Mouse (Mus musculus): ENCODE measurements around the gene Slc17a7.

The Slc17a7 gene

GRCm38 (mm10) chr7:45163735-45164490 is at the start of gene Slc17a7:
Gene Slc17a7, plus strand, starts transcription at chr7:45163949.
- in situ Hi-C loops (cut with MboI; ENCODE audit: unreplicated experiment in 2 of 2): no loop called here

GRCm38 (mm10) chr7:45117566-45117965 is 46.2 kb upstream of the Slc17a7 start:
- in situ Hi-C loops (cut with MboI; ENCODE audit: unreplicated experiment in 2 of 2): no loop called here

GRCm38 (mm10) chr7:45118336-45118735 is 45.4 kb upstream of the Slc17a7 start:
- in situ Hi-C loops (cut with MboI; ENCODE audit: unreplicated experiment in 2 of 2): no loop called here

GRCm38 (mm10) chr7:45119780-45120709 is 43.7 kb upstream of the Slc17a7 start:
- in situ Hi-C loops (cut with MboI; ENCODE audit: unreplicated experiment in 2 of 2): loop anchor here in 1 of 2 experiments (10.0 kb wide), 1 partner anchor 595 kb away; the partner anchor contains the start of genes Rpl18 and Sphk2

- in situ Hi-C loops (cut with MboI; ENCODE audit: unreplicated experiment in 2 of 2): loop anchor here in 1 of 2 experiments (10.0 kb wide), 1 partner anchor 593 kb away; the partner anchor contains the start of genes Rpl18 and Sphk2
These were observed 42.3 kb upstream of the Slc17a7 start for GRCm38 (mm10) chr7:45121404-45121803.

- in situ Hi-C loops (cut with MboI; ENCODE audit: unreplicated experiment in 2 of 2): loop anchor here in 1 of 2 experiments (10.0 kb wide), 1 partner anchor 593 kb away; the partner anchor contains the start of genes Rpl18 and Sphk2
These were observed 41.8 kb upstream of the Slc17a7 start for GRCm38 (mm10) chr7:45121966-45122365.

GRCm38 (mm10) chr7:45122561-45123185 is 41.1 kb upstream of the Slc17a7 start:
- in situ Hi-C loops (cut with MboI; ENCODE audit: unreplicated experiment in 2 of 2): loop anchor here in 1 of 2 experiments (10.0 kb wide), 1 partner anchor 592 kb away; the partner anchor contains the start of genes Rpl18 and Sphk2

- in situ Hi-C loops (cut with MboI; ENCODE audit: unreplicated experiment in 2 of 2): loop anchor here in 1 of 2 experiments (10.0 kb wide), 1 partner anchor 592 kb away; the partner anchor contains the start of genes Rpl18 and Sphk2
These were observed 40.6 kb upstream of the Slc17a7 start for GRCm38 (mm10) chr7:45123186-45123570.

GRCm38 (mm10) chr7:45124224-45125143 is 39.3 kb upstream of the Slc17a7 start, which contains the start of gene Rps11:
Gene Rps11, minus strand, starts transcription at chr7:45124439.
- in situ Hi-C loops (cut with MboI; ENCODE audit: unreplicated experiment in 2 of 2): loop anchor here in 1 of 2 experiments (5.0 to 10.0 kb wide), 4 partner anchors 42 to 590 kb away; partner anchors contain the start of genes Prmt1, Rpl18 and Sphk2

- in situ Hi-C loops (cut with MboI; ENCODE audit: unreplicated experiment in 2 of 2): loop anchor here in 1 of 2 experiments (5.0 to 10.0 kb wide), 4 partner anchors 43 to 590 kb away; partner anchors contain the start of genes Prmt1, Rpl18 and Sphk2
These were observed 38.6 kb upstream of the Slc17a7 start for GRCm38 (mm10) chr7:45125144-45125600.

- in situ Hi-C loops (cut with MboI; ENCODE audit: unreplicated experiment in 2 of 2): loop anchor here in 1 of 2 experiments (5.0 to 10.0 kb wide), 4 partner anchors 43 to 589 kb away; partner anchors contain the start of genes Prmt1, Rpl18 and Sphk2
These were observed 38.1 kb upstream of the Slc17a7 start for GRCm38 (mm10) chr7:45125649-45126048.

- in situ Hi-C loops (cut with MboI; ENCODE audit: unreplicated experiment in 2 of 2): loop anchor here in 1 of 2 experiments (5.0 to 10.0 kb wide), 4 partner anchors 44 to 589 kb away; partner anchors contain the start of genes Prmt1, Rpl18 and Sphk2
These were observed 37.5 kb upstream of the Slc17a7 start for GRCm38 (mm10) chr7:45126147-45126843.

GRCm38 (mm10) chr7:45126844-45127699 is 36.7 kb upstream of the Slc17a7 start:
- in situ Hi-C loops (cut with MboI; ENCODE audit: unreplicated experiment in 2 of 2): loop anchor here in 1 of 2 experiments (5.0 to 10.0 kb wide), 4 partner anchors 45 to 588 kb away; partner anchors contain the start of genes Prmt1, Rpl18 and Sphk2

GRCm38 (mm10) chr7:45127700-45128224 is 36.0 kb upstream of the Slc17a7 start:
- in situ Hi-C loops (cut with MboI; ENCODE audit: unreplicated experiment in 2 of 2): loop anchor here in 1 of 2 experiments (5.0 to 10.0 kb wide), 4 partner anchors 45 to 587 kb away; partner anchors contain the start of genes Prmt1, Rpl18 and Sphk2

GRCm38 (mm10) chr7:45128624-45129246 is 35.0 kb upstream of the Slc17a7 start, which contains the start of gene Rpl13a:
Gene Rpl13a, minus strand, starts transcription at chr7:45128761.
- in situ Hi-C loops (cut with MboI; ENCODE audit: unreplicated experiment in 2 of 2): loop anchor here in 1 of 2 experiments (5.0 to 10.0 kb wide), 4 partner anchors 46 to 586 kb away; partner anchors contain the start of genes Prmt1, Rpl18 and Sphk2

- in situ Hi-C loops (cut with MboI; ENCODE audit: unreplicated experiment in 2 of 2): loop anchor here in 1 of 2 experiments (5.0 to 10.0 kb wide), 4 partner anchors 47 to 585 kb away; partner anchors contain the start of genes Prmt1, Rpl18 and Sphk2
These were observed 34.4 kb upstream of the Slc17a7 start for GRCm38 (mm10) chr7:45129318-45129717.
